Mouse (Mus musculus): Measurements from ENCODE around the gene Btbd35f4.
"Not testable (repeated sequence)": the region's sequence is repeated elsewhere in the genome, so short reads cannot be mapped to it uniquely, and the experiment has no call there.

The Btbd35f4 gene

DNA sequence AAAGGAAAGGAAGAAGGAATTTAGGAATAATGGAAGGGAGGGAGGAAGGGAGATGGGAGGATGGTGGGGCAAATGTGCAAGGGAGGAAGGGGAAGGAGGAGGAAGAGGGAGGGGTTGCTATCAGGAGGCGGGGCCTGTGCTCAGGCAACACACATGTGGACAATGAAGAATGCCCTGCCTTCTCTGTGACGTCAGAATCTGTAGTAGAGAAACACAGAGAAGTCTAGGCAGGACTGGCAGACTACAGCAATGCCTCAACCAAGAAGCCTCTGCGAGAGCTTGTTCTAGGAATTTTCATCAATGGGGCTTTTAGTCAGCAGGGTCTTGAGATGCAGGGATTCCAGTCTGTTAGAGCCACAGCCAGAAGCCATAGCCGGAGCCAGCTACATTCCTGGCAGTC lies at the start of gene Btbd35f4:
TSS of gene Btbd35f4 (plus strand) at position 301 of the 400 bp plus-strand sequence.
- not testable (repeated sequence) for DNase-seq (ENCODE audit: low read depth)

DNA sequence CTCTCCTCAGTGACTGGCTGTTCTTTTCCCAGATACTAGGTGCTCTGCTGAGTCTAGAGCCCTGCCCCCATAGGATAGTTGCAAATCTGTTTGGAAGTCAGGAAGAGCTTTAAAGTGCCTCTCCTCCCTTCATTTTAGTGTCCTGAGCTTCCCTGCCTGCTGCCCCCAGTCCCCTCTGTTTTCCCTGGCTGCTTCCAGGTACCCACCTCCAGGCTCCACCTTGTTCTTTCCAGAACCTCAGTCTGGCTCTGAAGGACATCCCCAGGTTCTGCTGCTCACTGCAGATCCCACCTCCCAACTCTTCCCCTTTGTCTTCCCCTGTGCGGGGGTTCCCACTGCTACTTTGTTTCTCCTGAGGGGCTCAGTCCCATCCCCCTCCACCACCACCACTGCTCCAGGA lies 39.7 kb downstream of the Btbd35f4 start:
- DNase-seq (ENCODE audit: low read depth): not testable (repeated sequence)

All from fibroblast of lung, adult 2 months (primary cell).